Mouse (Mus musculus) small intestine, adult 2 months (tissue): Measurements from ENCODE around the gene Il21r. TPM values are rescaled to one million over a fixed set of nuclear protein-coding genes. Genes with fewer than 3 reads are reported as not detected.

ENCODE experiments used
- H3K27ac ChIP-seq: fragments of 200-500 bp; 2 replicates; pipeline ENCODE4 v1.5.1; 2012; ENCODE audit warnings: low read depth, low read length, control low read depth, inconsistent platforms; ENCODE audit not compliant: insufficient read depth
- H3K27me3 ChIP-seq: fragments of 200-500 bp; 2 replicates; pipeline ENCODE4 v1.6.1; 2012; ENCODE audit warnings: mild to moderate bottlenecking, moderate library complexity, low read length, inconsistent platforms; ENCODE audit not compliant: control insufficient read depth, insufficient read depth
- H3K36me3 ChIP-seq: fragments of 200-500 bp; 2 replicates; pipeline ENCODE4 v1.6.1; 2012; ENCODE audit warnings: mild to moderate bottlenecking, low read length, control low read depth, inconsistent platforms; ENCODE audit not compliant: control insufficient read depth, insufficient read depth
- H3K4me1 ChIP-seq: fragments of 200-500 bp; 2 replicates; pipeline ENCODE4 v1.6.1; 2012; ENCODE audit warnings: low read length, inconsistent platforms, mixed read lengths; ENCODE audit not compliant: control insufficient read depth, insufficient read depth, insufficient read length
- H3K4me3 ChIP-seq: fragments of 200-500 bp; 2 replicates; pipeline ENCODE4 v1.5.1; 2012; ENCODE audit warnings: low read depth, mild to moderate bottlenecking, control low read depth, inconsistent platforms, low read length, moderate library complexity
- CTCF ChIP-seq: fragments of 200-500 bp; IDR thresholded peaks from 2 replicates; pipeline ENCODE4 v1.5.1; 2012; ENCODE audit warnings: low read depth, mild to moderate bottlenecking, control low read depth, inconsistent platforms, low read length, moderate library complexity, mixed read lengths; ENCODE audit not compliant: insufficient replicate concordance, insufficient read length; ENCODE audit errors: extremely low read depth
- POLR2A ChIP-seq: fragments of 200-500 bp; IDR thresholded peaks from 2 replicates; pipeline ENCODE4 v1.6.1; 2012; ENCODE audit warnings: low read depth, mild to moderate bottlenecking, control low read depth, inconsistent platforms, low read length, moderate library complexity
- WGBS: fragments of 180-500 bp; shearing (Covaris S2); methylation state at CpG from one replicate; pipeline ENCODE4 v1.1.7; 2018; 5-methylcytosine and 5-hydroxymethylcytosine counted together
- polyA plus RNA-seq: library from polyadenylated mRNA; depleted of rRNA; stranded (reverse); fragments of >200 nt; gene quantifications from 2 replicates; pipeline ENCODE4 v1.2.3, GENCODE M21; 2012

Il21r gene
- polyA plus RNA-seq, 1 experiment = 13.4 TPM

- no peak overlapping the region for H3K27ac ChIP-seq
- TF ChIP-seq POLR2A (no peak), CTCF (no peak)
- 77% methylated on average over 4 of the region's 4 CpGs for WGBS
Observed at GRCm38 (mm10) chr7:125608183-125608688, 5.0 kb downstream of the Il21r start.

GRCm38 (mm10) chr7:125613579-125613978 lies 10.3 kb downstream of the Il21r start:
- no peaks in the 10 kb centered on the region for H3K27me3 ChIP-seq
- 77% methylated on average over 5 of the region's 5 CpGs for WGBS
- no peaks in the 10 kb centered on the region for H3K4me1 ChIP-seq
- no peak overlapping the region for H3K27ac ChIP-seq
- no peaks in the 10 kb centered on the region for H3K36me3 ChIP-seq
- TF ChIP-seq POLR2A (no peak), CTCF (no peak)
- no peak overlapping the region for H3K4me3 ChIP-seq

More at GRCm38 (mm10) chr7:125608183-125608688, 5.0 kb downstream of the Il21r start:
- no peaks in the 10 kb centered on the region for H3K4me1 ChIP-seq
- H3K4me3 ChIP-seq = no peak overlapping the region
- H3K27me3 ChIP-seq = no peaks in the 10 kb centered on the region
- H3K36me3 ChIP-seq = no peaks in the 10 kb centered on the region

- 43% methylated on average over 7 of the region's 7 CpGs for WGBS
- H3K27ac ChIP-seq = no peak overlapping the region
- H3K27me3 ChIP-seq = no peaks in the 10 kb centered on the region
- TF ChIP-seq POLR2A = no peak
- no peak for TF ChIP-seq CTCF
- no peak overlapping the region for H3K4me3 ChIP-seq
- no peaks in the 10 kb centered on the region for H3K36me3 ChIP-seq
- H3K4me1 ChIP-seq = no peaks in the 10 kb centered on the region
Observed at GRCm38 (mm10) chr7:125615453-125615852, 12.2 kb downstream of the Il21r start.

- Histone ChIP-seq H3K4me3 (no peak overlapping the region), H3K36me3 (no peaks in the 10 kb centered on the region), H3K27me3 (no peaks in the 10 kb centered on the region), H3K27ac (no peak overlapping the region), H3K4me1 (0 out of 2 replicates have a peak, but pooled peaks cover 2% of the 10 kb centered on the region)
- WGBS = 65% methylated on average over 7 of the region's 7 CpGs
- no peak for TF ChIP-seq POLR2A
- TF ChIP-seq CTCF = no peak
Observed at GRCm38 (mm10) chr7:125618016-125618415, 14.8 kb downstream of the Il21r start.

- H3K27me3 ChIP-seq = no peaks in the 10 kb centered on the region
- TF ChIP-seq CTCF (no peak), POLR2A (no peak)
- WGBS = 54% methylated on average over 4 of the region's 4 CpGs
- no peak overlapping the region for H3K27ac ChIP-seq
- no peaks in the 10 kb centered on the region for H3K36me3 ChIP-seq
- H3K4me3 ChIP-seq = no peak overlapping the region
- 0 out of 2 replicates have a peak, but pooled peaks cover 2% of the 10 kb centered on the region for H3K4me1 ChIP-seq
Observed at GRCm38 (mm10) chr7:125620077-125620476, 16.8 kb downstream of the Il21r start.

- H3K36me3 ChIP-seq = no peaks in the 10 kb centered on the region
- H3K4me1 ChIP-seq = 0 out of 2 replicates have a peak, but pooled peaks cover 2% of the 10 kb centered on the region
- H3K27me3 ChIP-seq = no peaks in the 10 kb centered on the region
- H3K27ac ChIP-seq = no peak overlapping the region
- H3K4me3 ChIP-seq = no peak overlapping the region
- WGBS = 59% methylated on average over 7 of the region's 7 CpGs
- no peak for TF ChIP-seq POLR2A
- no peak for TF ChIP-seq CTCF
Observed at GRCm38 (mm10) chr7:125622741-125623685, 19.8 kb downstream of the Il21r start.

- Histone ChIP-seq H3K36me3 (no peaks in the 10 kb centered on the region), H3K4me1 (0 out of 2 replicates have a peak, but pooled peaks cover 2% of the 10 kb centered on the region), H3K4me3 (no peak overlapping the region), H3K27me3 (no peaks in the 10 kb centered on the region), H3K27ac (no peak overlapping the region)
- TF ChIP-seq POLR2A (no peak), CTCF (no peak)
- WGBS = 47% methylated on average over 4 of the region's 4 CpGs
Observed at GRCm38 (mm10) chr7:125625219-125625618, 22.0 kb downstream of the Il21r start.
